Mouse (Mus musculus) embryonic fibroblast, embryonic 13.5 days (primary cell): Measurements from ENCODE around the gene Exph5.

Experiments
- CTCF ChIP-seq: IDR thresholded peaks from 2 replicates; pipeline ENCODE4 v1.5.1; 2011; ENCODE audit warnings: mild to moderate bottlenecking, control low read depth, low read length, moderate library complexity, borderline replicate concordance; ENCODE audit not compliant: insufficient read depth
- POLR2A ChIP-seq: IDR thresholded peaks from 2 replicates; pipeline ENCODE4 v1.6.1; 2011; ENCODE audit warnings: low read depth, mild to moderate bottlenecking, control low read depth, low read length, moderate library complexity

DNA sequence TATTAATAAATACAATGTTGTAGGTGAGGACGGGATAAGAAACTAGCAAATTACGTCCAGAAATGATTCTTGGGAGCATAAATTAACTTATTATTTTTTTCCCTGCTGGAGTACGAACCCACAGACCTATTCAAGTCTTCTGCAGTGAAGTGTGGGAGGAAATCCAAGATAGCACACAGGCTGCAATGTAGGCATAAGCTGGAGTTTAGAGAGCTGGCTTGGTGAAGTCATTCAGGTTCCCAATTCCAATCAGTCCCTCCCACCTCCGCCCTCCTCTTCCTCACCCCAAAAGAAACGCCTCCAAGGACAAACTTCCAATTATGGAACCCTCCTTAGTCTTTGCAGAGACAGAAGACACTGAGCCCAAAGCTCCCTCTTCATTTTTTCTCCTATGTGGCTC lies 945 bp downstream of the Exph5 start:
- TF ChIP-seq CTCF (no peak), POLR2A (no peak)
